Mouse (Mus musculus) liver, adult 2 months (tissue): Measurements from ENCODE around the gene Themis2. TPM values are rescaled to one million over a fixed set of nuclear protein-coding genes. Genes with fewer than 3 reads are reported as not detected.

Source experiments
- DNase-seq: peaks from one replicate; pipeline ENCODE4 v3.0.0-alpha.2; 2011; ENCODE audit warnings: low read depth, low spot score; ENCODE audit errors: extremely low read depth
- H3K27ac ChIP-seq: fragments of 200-500 bp; replicated peaks from 2 replicates; pipeline ENCODE4 v1.5.1; 2012; ENCODE audit warnings: low read depth, mild to moderate bottlenecking, control low read depth, inconsistent platforms, low read length; ENCODE audit not compliant: insufficient read depth
- H3K27me3 ChIP-seq: fragments of 200-500 bp; 2 replicates; pipeline ENCODE4 v1.6.1; 2012; ENCODE audit warnings: mild to moderate bottlenecking, moderate library complexity, low read length, inconsistent platforms; ENCODE audit not compliant: control insufficient read depth, insufficient read depth
- H3K36me3 ChIP-seq: fragments of 200-500 bp; 2 replicates; pipeline ENCODE4 v1.6.1; 2012; ENCODE audit warnings: low read length, inconsistent platforms; ENCODE audit not compliant: control insufficient read depth, insufficient read depth
- H3K4me1 ChIP-seq: fragments of 200-500 bp; 2 replicates; pipeline ENCODE4 v1.6.1; 2011; ENCODE audit warnings: low read length; ENCODE audit not compliant: control insufficient read depth, insufficient read depth
- H3K4me3 ChIP-seq: fragments of 200-500 bp; 2 replicates; pipeline ENCODE4 v1.5.1; 2011; ENCODE audit warnings: low read depth, mild to moderate bottlenecking, control low read depth, low read length, moderate library complexity; ENCODE audit not compliant: insufficient read depth
- H3K79me2 ChIP-seq: fragments of 200-500 bp; 2 replicates; pipeline ENCODE4 v1.6.1; 2012; ENCODE audit warnings: inconsistent platforms, mild to moderate bottlenecking, low read length, moderate library complexity; ENCODE audit not compliant: control insufficient read depth, insufficient read depth
- H3K9ac ChIP-seq: fragments of 200-500 bp; 2 replicates; pipeline ENCODE4 v1.6.1; 2012; ENCODE audit warnings: low read depth, mild to moderate bottlenecking, control low read depth, inconsistent platforms, low read length
- CTCF ChIP-seq: fragments of 200-500 bp; IDR thresholded peaks from 2 replicates; pipeline ENCODE4 v1.5.1; 2011; ENCODE audit warnings: low read depth, low read length, control low read depth
- POLR2A ChIP-seq: fragments of 200-500 bp; IDR thresholded peaks from 2 replicates; pipeline ENCODE4 v1.6.1; 2011; ENCODE audit warnings: low read length, control low read depth; ENCODE audit not compliant: insufficient read depth; ENCODE audit errors: extremely low read depth
- WGBS: fragments of 180-500 bp; shearing (Covaris S2); methylation state at CpG from one replicate; pipeline ENCODE4 v1.1.7; 2018; 5-methylcytosine and 5-hydroxymethylcytosine counted together
- polyA plus RNA-seq: library from polyadenylated mRNA; depleted of rRNA; stranded (reverse); fragments of >200 nt; gene quantifications from 2 replicates; pipeline ENCODE4 v1.2.3, GENCODE M21; 2012
- total RNA-seq: library from RNA; depleted of rRNA; stranded (reverse); fragments of >200 nt; gene quantifications from 2 replicates; pipeline ENCODE4 v1.2.3, GENCODE M21; 2014

Themis2 gene
- total and polyA plus RNA-seq, 2 experiments = 2.5 to 3.1 TPM

DNA sequence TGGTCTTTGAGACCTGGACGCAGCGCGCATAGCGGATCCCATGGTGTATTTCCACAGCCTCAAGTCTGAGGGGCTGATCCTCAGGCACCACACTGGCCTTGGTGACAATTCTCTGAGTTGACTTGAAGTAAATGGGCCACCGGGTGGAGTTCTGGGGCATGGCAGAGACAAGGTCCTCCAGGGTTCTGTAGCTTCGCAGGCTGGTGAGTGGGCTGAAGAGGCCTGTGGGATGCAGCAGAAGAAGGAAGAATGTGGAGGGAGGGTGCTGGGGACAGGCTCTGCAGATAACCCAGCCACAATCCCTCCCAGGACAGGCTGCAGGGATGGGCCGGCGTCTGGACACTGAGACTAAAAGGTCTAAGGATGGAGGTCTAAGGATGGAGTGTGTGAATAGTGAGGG is 6.5 kb downstream of the Themis2 start:
- no peak for DNase-seq
- H3K4me1 ChIP-seq = no peaks in the 10 kb centered on the region
- H3K79me2 ChIP-seq = no peaks in the 10 kb centered on the region
- H3K36me3 ChIP-seq = no peaks in the 10 kb centered on the region
- H3K4me3 ChIP-seq = no peak overlapping the region
- TF ChIP-seq CTCF (no peak), POLR2A (no peak)
- H3K27me3 ChIP-seq = no peaks in the 10 kb centered on the region
- no peak overlapping the region for H3K27ac ChIP-seq
- H3K9ac ChIP-seq = no peak overlapping the region
- WGBS = 87% methylated on average over 8 of the region's 8 CpGs

DNA sequence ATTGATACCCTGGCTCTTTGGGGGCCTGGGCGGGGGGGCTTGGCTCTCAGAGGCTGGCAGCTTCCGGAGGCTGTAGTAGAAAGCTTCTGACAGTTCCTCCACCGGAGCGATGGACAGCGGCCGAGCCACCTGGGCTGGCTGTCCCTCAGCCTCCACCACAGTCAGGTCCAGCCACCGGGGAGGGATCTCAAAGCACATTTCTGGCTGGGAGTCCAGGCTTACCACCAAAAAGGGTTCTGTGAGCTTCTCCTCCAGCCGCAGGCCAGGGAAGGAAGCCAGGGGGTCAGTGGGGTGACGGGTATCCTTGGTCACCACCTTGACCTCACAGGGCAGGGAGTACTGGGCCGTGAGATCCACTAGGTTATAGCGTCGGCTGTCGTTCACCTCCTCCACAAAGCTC is 11.0 kb downstream of the Themis2 start:
- Histone ChIP-seq H3K36me3 (no peaks in the 10 kb centered on the region), H3K4me1 (no peaks in the 10 kb centered on the region), H3K9ac (no peak overlapping the region), H3K27ac (no peak overlapping the region), H3K27me3 (no peaks in the 10 kb centered on the region), H3K4me3 (no peak overlapping the region), H3K79me2 (no peaks in the 10 kb centered on the region)
- TF ChIP-seq POLR2A (no peak), CTCF (no peak)
- DNase-seq = no peak
- 91% methylated on average over 13 of the region's 13 CpGs for WGBS

DNA sequence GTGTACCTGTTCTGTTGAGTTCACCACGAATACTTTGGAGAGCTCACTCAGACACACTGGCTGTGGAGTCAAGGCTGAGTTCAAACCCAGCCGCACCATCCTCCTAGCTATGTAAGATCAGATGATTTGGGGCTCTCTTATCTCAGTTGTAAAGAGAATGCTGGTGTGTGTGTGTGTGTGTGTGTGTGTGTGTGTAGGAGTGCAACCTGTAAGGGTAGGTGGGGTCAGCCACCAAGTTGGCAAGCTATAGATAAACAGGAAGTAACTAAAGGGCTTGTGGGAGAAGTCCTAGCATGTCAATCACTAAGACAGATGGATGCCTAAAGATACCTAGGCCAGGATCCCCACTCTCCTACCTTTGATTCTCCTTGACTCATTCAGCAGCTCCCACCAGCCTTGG is 12.5 kb downstream of the Themis2 start:
- WGBS = 92% methylated on average over 2 of the region's 2 CpGs
- H3K4me1 ChIP-seq = no peaks in the 10 kb centered on the region
- H3K79me2 ChIP-seq = no peaks in the 10 kb centered on the region
- no peaks in the 10 kb centered on the region for H3K27me3 ChIP-seq
- TF ChIP-seq POLR2A = no peak
- TF ChIP-seq CTCF = no peak
- H3K27ac ChIP-seq = no peak overlapping the region
- no peak overlapping the region for H3K4me3 ChIP-seq
- DNase-seq = no peak
- H3K36me3 ChIP-seq = no peaks in the 10 kb centered on the region
- H3K9ac ChIP-seq = no peak overlapping the region

DNA sequence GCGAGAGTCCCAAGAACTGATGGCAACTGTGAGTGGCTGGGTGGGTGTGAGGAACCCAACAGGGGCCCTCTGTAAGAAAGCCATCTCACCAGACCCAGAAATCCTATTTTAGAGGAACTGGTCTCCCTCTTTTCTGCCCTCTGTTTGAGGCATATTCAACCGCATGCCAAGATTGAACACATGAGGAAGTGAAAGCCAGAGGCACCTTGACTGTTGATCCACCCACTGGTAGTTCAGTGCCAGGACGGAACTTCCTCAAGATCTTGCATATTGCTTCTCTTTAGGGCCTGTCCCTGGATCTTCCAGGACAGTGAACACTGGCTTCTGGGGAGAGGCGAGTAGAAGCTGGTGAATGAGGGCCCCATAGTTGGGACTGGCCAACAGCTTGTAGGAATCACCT is 15.9 kb downstream of the Themis2 start:
- TF ChIP-seq CTCF = no peak
- TF ChIP-seq POLR2A = no peak
- Histone ChIP-seq H3K4me1 (no peaks in the 10 kb centered on the region), H3K79me2 (no peaks in the 10 kb centered on the region), H3K9ac (no peak overlapping the region), H3K27me3 (no peaks in the 10 kb centered on the region), H3K36me3 (peaks cover 11% of the 10 kb centered on the region; the same call in 1 of the 2 replicates), H3K4me3 (no peak overlapping the region), H3K27ac (no peak overlapping the region)
- 88% methylated on average over 4 of the region's 4 CpGs for WGBS
- no peak for DNase-seq

DNA sequence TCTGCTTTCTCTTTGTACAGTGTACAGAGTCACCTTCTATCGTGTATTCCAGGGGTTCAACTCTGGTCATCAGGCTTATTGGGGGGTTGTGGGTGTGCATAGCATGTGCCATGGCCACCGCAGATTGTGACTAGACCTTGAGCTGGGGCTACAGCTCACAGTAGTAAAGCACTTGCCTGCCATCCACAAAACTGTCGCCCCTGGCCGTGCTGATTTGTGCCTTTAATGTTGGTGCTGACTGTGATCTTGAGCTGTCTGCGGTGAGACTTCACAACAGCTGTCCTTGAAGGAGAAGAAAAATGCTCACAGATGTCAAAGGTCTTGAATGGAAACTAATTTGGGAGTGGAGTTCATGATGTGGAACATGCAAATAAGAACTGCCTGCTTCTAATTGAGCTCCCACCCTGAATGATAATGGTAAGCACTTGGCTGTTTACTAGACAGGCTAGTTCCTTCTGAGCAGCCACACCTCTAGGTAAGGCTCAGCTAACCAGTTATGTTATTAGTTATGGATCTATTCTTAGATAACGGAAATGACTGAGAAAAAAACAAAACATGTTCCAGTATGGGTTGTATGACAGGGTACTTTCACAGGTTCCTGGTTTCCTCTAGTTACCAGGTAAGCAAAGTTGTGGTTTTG is 17.5 kb downstream of the Themis2 start:
- 92% methylated on average over 6 of the region's 6 CpGs for WGBS
- no peaks in the 10 kb centered on the region for H3K4me1 ChIP-seq
- DNase-seq = no peak
- H3K9ac ChIP-seq = no peak overlapping the region
- peaks cover 19% of the 10 kb centered on the region; the same call in 1 of the 2 replicates for H3K36me3 ChIP-seq
- no peaks in the 10 kb centered on the region for H3K27me3 ChIP-seq
- no peak overlapping the region for H3K27ac ChIP-seq
- H3K4me3 ChIP-seq = no peak overlapping the region
- no peaks in the 10 kb centered on the region for H3K79me2 ChIP-seq
- TF ChIP-seq CTCF = no peak
- no peak for TF ChIP-seq POLR2A

DNA sequence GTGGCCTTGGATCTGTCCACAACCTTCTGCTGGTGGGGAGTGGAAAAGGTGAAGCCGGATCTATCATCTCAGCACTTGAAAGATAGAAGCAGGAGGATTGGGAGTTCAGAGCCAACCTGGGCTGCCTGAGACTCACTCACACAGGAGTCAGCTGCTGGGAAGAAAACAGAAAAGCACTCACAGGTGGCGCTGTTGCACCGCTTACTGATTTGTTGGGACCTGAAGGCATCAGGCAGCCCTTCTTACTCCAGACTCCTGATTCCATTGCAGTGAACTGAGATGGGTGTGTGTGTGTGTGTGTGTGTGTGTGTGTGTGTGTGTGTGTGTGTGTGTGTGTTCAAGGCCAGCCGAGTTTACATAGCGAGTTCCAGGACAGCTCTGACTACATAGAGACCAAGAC is 19.4 kb downstream of the Themis2 start:
- no peaks in the 10 kb centered on the region for H3K79me2 ChIP-seq
- 80% methylated on average over 5 of the region's 5 CpGs for WGBS
- TF ChIP-seq CTCF (peak; percentile 73), POLR2A (no peak)
- no peak overlapping the region for H3K27ac ChIP-seq
- H3K27me3 ChIP-seq = no peaks in the 10 kb centered on the region
- H3K9ac ChIP-seq = no peak overlapping the region
- peaks cover 22% of the 10 kb centered on the region; the same call in 1 of the 2 replicates for H3K36me3 ChIP-seq
- DNase-seq = peak; percentile 24
- no peak overlapping the region for H3K4me3 ChIP-seq
- H3K4me1 ChIP-seq = no peaks in the 10 kb centered on the region
